Mouse (Mus musculus): ENCODE measurements around the gene Cebpg.

Gene Cebpg

DNA sequence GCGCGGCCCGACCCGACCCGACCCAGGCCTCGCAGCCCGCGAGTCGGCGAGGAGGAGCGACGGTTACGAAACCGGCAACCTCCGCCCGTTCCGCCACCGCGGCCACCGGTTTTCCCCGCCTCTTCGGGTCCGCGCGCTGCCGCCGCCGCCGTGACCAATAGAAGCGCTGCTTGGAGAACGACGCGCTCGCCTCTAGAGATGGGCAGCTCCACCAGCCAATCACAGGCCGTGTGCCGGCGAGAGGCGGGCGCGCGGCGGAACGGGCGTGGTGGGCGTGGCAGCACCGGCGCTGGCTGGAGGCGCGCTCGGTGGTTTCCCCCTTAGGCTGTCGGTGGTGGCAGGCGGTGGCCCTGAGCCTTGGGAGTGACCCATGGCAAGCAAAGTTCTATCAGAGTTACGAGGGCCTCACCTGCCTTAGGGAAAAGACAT is at the start of gene Cebpg:
Gene Cebpg (minus strand): TSS at position 138 of the 429 bp plus-strand sequence.
- DNase-seq: peak; percentile 99 to 100

DNA sequence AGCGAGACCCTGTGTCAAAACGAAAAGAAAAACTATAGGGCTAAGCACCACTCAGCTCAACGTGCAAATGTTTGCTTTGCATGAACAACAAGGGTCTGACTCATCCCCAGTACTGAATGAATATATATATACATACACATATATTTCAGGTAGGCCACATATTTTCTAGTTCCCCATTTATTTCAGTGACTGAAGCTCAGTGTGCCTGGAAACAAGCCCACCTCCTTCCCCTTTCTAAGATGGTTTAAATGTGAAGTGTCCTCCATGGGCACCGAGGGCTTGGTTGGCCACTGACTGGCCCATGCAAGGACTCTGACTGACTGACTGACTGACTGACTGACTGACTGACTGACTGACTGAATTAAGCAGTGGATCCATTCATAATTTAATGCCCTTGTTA is 43.2 kb upstream of the Cebpg start:
- DNase-seq: no peak

DNA sequence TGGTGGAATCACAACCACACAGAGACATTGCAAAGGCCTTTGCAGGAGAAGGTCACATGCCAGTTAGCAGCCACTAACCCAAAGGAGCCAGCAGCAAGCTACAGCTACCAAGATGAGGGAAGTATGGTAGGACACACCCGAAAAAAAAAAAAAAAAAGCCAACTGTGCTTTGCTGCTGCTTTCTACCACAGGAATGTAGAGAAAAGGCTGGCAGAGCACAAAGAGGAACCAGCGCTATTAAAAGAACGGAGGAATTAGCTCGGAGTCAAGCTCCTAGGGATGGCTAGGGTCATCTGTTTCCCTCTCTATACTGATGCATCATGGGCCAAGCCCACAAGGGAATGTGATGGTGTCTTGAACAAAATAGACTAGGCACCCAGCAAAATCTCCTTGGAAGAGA is 42.4 kb upstream of the Cebpg start:
- no peak for DNase-seq

DNA sequence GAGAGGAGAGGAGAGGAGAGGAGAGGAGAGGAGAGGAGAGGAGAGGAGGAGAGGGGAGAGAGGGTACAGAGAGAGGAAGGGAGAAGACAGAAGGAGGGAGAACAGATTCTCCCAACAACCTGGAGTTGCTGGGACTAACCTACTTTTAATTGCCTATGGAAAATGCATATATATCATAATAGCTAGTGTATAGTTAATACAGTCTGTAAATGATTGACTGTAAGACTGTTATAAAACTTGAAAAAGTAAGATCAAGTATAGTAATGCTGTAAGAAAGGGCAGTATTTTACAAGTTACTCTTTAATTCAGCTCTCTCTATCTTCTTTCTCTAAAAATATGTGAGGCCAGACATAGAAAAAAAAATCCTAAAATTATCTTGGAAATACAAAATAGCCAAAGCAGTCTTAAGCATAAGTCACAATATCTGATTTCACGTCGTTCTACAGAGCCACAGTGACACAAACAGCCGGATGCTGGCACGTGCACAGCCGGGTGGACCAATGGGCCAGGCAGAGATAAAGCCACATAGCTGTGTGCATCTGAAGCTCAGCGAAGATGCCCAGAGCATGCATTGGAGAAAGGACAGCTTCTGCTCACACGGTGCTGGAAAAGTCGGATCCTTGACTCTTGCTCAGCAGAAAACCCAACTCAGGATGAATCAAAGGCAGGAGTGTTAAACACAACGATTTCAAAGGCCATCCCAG is 38.8 kb upstream of the Cebpg start:
- DNase-seq: no peak

DNA sequence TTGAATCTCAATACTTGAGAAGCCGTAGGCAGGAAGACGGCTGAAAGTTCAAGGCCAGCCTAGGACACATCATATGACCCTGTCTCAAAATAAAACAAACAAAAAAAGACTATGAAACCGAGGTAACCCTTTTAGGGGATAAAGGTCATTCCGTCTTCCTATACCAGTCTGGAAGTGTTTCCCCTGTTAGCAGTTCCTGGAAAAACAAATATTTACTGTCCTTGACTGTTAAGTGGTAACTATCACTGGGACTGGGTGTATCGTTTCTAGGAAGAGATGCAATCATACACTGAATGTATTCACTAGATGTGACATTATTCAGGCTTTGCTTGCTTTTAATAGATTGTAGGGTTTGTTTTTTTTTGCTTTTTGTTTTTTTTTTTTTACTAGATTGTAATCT is 34.2 kb upstream of the Cebpg start:
- DNase-seq: no peak

DNA sequence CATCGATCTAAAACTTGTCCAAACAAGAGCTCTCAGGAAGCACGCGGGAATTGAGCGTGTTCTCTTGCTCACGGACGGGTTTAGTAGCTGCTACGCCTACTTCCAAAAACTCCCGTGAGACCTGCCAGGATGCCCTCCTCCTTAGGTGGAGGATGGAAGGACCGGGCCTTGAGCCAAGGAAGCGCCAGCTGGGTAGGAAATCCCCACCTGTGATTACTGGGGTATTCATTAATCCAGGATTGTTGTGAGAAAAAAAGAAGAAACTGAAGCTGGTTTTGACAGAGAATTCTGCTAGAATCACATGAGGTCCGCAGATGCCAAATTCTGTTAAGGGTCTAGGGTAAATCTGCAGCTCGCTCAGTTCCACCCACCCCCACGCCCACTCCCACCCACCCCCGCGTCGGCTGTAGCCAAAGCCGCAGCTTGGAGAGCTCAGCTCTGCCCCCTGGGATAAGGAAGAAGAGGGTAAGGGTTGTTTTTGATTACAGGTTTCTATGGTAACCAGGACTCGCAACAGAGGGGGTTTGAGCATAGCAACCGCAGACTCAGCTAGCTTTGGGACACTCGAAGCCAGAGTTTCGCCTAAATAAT is 30.0 kb upstream of the Cebpg start:
- DNase-seq: peak; percentile 63 to 74

DNA sequence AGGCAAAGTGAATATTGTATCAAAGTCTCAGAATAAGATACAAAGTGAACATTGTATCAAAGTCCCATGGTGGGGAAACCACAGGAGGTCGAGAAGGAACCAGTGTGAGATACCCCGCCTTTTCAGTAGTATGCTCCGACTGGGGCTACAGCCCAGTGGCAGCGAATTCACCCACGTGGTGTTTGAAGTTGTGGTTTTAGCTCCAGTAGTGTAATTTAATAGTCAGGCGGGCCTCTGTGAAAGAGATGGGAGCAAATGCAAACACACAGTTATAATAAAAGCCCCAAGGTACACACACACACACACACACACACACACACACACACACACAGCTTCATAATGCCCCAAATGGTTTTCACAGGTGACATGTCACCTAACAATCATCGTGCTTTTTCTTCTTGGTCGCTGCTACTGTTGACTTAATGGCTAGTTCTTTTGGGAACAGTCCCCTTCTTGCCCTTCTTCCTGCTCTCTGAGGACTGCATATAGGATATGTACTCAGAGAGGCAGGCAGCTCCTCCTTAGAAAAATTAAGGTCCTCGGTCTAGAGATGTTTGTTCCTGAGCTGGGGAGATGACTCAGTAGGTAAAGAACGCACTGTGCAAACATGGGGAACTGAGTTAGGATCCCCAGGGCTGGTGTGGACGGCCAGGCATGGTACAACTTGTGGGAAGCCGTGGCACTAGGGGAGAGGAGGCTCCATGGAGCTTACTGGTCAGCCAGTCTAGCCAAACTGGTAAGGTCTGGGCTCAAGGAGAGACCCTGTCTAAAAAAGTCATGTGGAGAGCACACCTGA is 28.4 kb upstream of the Cebpg start:
- DNase-seq: no peak

DNA sequence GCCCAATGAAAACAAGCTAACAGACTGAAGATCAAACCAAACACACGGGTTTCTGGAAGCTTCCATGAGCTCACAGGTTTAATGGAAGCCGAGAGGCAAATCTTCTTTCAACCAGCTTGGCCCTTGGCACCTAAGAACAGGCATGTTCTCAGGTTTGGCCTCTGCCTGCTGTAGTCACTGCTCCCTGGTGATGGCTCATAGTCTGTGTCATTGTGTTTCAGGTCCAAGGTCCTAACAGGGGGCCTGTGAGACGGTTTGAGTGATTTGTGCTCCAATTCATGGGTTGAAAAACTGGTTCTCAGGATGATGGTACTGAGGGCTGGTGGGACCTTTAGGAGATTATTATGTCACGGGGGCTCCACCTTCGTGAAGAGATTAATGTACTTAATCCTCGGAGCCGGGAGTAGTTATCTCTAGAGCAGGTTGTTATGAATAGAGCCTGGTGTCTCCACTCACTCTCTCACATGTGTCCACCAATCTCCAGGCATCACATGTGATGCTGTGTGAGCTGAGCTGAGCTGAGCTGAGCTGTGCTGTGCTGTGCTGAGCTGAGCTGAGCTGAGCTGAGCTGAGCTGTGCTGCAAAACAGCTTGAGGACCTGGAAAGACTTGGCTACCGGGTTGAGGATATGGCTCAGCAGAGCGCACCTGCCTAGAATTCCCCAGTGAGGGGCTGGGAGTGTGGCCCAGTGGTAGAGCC is 25.2 kb upstream of the Cebpg start:
- no peak for DNase-seq

DNA sequence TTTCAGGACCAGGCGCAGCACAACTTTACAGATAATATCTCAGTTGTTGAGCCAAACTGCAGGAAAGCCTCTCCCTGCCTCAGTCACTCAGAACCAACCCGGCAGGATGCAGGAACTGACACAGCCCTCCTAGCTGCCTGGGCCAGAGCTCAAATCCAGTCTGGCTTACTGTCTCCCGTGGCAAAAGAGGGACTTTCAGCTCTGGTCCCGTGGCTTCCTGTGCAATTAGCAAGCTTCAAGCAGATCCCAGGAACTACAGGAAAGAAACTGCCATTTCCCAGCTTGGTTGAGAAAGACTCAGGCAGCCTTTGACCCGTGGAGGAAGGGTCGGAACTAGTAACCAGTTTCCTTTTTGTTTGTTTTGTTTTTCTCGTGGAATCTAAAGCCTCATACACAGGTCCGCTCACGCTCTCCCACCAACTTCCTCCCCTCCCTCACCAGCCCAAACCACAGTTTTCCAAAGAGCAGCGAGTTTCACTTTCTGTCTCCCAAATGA is 24.5 kb upstream of the Cebpg start:
- no peak for DNase-seq

DNA sequence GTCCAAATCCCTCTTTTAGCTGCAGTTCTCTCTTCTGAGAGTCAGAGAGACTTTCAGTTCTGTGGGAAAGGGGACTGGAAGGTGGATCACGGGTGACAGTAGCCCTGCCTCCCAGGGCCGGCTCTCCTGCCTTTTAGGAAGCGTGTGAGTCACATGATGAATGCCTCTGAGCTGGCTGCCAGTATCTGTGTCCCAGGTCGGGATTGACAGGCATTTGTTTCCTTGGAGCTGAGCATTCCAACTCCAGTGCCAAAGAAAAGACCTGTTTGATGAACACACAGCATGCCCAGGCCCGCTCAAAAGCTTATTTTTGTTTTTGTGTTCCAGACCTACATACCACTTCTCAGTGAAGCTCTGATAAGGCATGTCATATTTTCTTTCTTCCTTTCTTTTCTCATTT is 20.3 kb upstream of the Cebpg start:
- no peak for DNase-seq

DNA sequence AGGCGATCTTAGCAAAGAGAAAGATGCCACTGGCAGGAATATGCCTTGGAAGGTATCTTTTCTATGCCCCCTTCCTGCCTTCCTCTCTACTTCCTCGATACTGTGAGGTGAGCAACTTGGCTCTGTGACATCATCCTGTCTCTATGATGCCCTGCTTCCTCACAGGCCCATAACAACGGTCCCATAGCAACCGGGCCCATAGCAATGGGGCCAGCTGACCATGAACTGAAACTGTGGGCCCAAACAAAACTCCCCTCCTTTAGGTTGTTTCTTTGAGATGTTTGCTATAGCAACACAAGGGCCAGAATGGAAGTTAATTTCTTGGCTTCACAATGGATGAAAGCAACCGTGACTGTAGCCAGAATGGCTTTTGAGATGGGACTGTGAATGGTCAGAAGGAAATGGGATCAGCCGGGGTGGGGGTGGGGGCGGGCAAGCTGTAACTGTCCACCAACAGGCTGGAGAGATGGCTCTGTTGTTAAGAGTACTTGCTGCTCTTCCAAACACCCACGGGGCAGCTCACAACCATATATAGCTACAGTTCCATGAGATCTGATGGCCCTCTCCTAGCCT is 10.4 kb upstream of the Cebpg start:
- DNase-seq: no peak

DNA sequence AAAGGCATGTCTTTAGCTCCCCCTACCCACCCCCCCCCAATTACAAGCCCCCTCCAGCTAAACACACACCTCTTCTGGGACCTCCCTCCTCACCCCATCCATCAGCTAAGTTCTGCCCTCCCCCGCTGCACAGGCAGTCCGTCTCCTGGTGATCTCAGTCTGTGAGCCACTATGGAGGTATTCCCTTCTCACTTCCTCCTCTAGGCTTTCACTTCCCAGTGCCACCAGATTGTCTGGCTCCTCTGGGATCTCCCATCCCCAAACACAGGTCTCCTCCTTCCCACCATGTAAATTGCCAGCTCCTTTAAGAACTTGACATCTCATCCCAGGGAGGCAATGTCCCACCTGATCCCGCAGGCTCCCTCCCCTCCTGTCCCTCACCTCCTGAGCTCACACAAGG is 9.6 kb upstream of the Cebpg start:
- DNase-seq: no peak

DNA sequence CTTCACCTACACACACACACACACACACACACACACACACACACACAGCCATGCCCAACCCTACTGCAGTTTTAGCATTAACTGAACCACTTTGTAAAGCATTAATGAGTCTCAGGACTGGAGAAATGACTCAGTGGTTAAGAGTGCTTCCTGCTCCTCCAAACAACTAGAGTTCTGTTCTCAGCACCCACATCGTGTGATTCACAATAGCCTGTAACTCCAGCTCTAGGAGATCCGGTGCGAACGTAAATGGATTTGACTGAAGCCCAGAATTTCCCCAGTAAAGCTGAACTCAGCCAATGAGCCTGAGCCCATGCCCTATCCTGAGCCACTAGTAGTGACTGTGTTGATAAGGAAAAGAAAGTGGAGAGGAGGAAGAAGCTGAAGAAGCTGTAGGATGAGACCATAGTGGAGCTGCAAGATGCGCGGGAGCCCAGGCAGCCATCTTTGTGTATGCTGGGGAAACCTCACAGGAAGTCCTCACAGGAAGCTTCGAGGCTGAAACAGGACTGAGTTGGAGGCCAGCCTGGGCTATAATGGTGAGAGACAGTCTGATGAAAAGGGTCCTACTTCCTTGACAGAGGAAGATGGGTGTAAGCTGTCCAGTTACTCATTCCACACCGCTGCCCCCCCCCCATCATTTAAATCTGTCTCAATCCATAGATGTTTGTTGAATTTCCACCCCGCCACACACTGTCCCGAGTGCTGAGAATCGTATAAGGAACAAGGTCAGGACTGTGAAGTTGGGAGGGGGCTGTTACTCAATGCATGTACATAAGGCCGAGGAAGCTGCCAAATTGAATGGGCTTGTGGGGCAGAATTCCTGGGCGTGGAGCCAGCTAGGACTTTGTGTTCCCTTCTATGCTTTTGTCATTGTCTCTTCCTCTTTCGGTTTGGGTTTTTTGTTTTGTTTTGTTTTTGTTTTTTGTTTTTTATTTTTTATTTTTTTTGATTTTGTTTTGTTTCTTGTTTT is 8.2 kb upstream of the Cebpg start:
- no peak for DNase-seq

DNA sequence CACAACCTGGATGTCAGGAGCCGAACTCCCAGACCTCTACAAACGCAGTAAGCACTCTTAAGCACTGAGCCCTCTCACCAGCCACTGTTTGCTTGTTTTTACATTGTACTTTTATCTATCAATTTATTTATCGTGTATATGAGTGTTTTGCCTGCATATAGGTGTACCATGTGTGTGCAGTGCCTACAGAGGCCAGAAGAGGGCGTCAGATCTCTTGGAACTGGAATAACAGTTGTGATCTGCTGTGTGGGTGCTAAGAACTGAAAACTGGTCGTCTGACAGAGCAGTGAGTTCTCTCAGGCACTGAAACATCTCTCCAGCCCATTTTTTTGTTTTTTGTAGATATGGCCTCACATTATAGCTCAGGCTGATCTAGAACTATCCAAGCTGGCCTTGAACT is 3.1 kb upstream of the Cebpg start:
- DNase-seq: peak in 1 of 2 experiments; percentile 9

DNA sequence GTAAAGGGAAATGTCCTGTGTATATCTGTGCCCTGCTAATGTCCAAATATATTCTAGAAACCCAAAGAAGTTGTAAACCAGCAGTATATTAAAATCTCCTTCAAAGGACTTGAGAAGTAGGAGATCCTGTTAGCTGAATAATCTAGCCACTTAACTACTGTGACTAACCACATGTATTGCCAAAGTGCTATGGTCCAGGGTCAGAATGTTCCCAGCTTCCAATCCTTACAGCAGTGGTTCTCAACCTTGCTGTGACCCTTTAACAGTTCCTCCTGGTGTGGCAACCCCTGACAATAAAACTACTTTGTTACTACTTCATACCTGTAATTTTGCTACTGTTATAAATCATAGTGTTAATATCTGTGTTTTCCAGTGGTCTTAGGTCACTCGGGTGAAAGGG is 2.0 kb upstream of the Cebpg start:
- DNase-seq: no peak

DNA sequence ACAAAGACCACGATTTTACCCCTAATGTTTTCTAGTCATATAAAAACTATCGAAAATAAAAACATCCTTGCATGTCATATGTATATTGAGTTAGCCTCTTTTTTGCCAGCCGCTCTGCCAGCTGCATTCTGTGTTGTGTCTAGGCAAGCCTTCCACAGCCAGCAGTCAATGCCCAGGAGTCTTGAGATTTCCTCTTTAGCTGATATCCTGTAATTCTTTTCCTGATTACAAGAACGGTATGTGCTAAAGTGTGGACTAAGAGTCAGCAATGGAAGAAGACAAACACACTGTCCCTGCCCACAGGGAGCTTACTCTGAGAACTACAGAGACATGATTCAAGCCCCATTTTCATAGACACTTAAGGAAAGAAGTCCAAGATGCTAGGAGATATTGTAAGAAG is 1.2 kb upstream of the Cebpg start:
- DNase-seq: no peak

DNA sequence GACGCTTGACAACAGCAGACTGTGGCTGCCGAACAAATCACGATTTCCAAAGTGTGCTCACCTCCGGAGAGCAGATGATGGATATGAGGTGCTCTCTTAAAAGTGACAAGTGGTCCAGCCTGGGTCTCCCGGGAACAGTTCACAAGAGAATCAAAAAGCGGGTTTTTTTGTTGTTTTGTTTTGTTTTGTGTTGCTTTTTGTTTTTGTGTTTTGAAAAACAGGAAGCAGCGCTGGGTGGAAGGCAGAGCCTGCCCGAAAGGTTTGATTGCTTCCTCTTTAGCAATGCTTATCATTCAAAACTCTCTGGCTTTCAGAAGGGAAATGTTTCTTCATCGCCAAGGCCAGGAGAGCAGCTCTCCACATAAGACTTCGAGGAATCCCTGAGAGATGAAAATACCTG is 626 bp upstream of the Cebpg start:
- no peak for DNase-seq

DNA sequence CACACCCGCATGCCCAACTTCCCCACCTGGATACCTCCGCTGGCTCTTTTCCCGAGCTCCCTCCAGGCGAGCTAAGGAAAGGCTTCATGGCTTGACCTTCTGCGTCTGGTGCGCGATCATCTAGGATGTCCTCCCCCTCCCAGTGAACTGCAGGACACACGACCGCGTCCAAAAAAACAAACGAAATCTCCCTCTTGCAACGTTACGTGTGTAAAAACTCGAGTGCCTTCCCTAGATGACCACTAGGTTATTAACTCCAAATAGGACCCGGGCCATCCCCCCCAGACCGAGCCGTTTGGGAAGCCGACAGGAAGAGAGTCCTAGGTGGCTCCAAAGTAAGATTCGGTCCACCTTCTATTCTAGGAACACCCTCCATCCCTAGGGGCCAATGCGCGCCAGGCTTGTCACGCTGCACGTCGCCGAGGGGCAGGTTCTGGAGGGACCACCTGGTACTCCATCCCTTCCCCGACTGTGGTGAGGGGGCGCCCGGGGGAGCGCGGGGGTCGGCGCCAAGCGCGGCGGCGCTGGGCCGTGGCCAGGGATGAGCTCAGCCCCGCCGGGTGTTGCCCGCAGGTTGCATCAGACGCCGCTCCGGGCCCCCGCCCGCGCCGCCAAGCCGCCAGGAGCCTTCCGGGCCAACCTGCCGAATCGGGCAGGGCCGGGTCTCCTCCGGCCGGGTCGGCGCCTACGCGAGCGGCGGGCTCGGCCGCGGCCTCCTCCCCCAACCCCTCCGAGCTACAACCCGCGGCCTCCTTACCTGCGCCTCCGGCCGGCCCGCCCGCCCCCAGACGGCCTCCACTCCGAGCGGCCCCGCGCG is 546 bp downstream of the Cebpg start:
- peak in 1 of 2 experiments; percentile 83 for DNase-seq

DNA sequence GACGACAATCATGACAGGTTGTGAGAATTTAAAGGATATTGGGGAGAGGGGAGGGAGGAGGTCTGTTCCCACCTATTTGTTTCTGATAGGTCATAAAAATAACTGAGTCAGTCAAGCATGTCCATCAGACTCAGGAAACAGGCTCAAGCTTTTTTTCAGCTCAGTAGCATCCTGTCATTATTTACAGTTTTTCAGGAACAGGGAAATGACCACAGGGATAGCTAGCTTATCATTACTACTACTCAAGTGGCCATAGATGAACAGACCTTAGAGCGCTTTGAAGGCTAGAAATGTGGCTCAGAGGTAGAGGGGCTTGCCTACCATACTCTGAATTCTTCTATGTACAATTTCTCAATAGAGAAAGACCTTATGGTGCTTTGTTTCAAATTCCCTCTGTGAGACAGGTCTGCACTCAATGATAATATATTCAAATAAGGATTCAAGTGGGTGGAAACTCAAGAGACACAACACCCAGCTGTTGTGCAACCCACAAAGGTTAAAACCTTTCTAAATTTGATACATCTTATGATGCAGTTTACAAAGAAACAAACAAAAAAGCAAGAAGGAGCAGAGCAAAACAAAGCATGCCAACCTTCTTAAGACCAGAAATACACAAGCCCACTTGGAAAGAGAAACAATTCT is 1.3 kb downstream of the Cebpg start:
- DNase-seq: no peak

DNA sequence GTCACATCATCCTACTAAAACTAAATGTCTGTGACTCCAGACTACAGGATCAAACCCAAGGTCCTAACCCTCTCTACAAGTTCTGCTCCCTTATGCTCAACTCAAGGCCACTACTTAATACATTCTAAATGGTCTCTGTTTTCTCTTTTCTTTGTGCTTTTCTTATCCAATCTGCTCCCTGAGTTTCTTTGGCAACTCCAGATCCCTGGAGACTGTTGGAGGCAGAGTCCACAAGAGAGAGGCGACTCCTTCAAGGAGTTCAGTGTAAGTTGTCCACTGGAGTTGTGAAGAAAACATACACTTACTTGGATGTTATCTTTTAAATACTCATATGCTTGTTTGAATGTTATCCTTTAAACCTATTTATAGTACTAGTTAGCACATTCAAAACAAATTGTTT is 2.1 kb downstream of the Cebpg start:
- no peak for DNase-seq

Measured in cerebellum, postnatal 25 days (tissue).